ENCODE assay signal across 20 mouse cellular contexts in the genomic region with DNA sequence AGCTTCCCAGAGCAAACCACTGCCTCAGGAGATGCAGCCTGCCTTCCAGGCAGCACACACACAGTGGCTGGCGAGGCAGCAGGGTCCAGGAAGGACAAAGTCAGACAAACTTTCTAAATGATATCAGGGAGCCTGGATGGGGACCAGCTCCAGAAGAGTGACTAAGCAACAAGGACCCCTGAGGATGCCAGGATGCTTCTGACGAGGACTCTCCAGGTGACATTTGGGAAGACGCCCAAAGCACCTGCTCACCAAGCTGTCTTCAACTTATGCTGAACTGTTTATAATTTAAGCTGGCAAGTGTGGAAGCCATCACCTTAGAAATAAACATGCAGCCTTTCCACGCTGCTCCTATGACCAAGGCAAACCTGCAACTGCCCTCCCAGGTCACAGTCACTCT.
"Had no signal": no experiment of that assay in that cellular context is flagged by ENCODE, and none has a peak within 500 bp of the region (broad histone marks: within the 10 kb centered on the region; RNA-seq: fewer than 3 reads in every experiment).

No protein-coding gene starts in this region.

- H3K27me3 ChIP-seq: limb, embryonic 13.5 days; liver, embryonic 12.5 days; liver, embryonic 15.5 days; lung, embryonic 15.5 days; midbrain, embryonic 13.5 days; neural tube, embryonic 13.5 days had no signal

- H3K9ac ChIP-seq: limb, embryonic 13.5 days; liver, embryonic 12.5 days; liver, embryonic 15.5 days; lung, embryonic 15.5 days; midbrain, embryonic 13.5 days; neural tube, embryonic 13.5 days had no signal

- DNase-seq: kidney, postnatal 25 days; layer of hippocampus, adult 9-11 months; liver; lung, adult 18-20 months; lung, postnatal 10 days; lung, postnatal 36 days; thymus, adult 18-20 months; thymus, postnatal 36 days had no signal

- H3K4me3 ChIP-seq: layer of hippocampus, adult 2 months; limb, embryonic 10.5 days; limb, embryonic 13.5 days; liver, embryonic 12.5 days; liver, embryonic 15.5 days; lung, embryonic 15.5 days; megakaryocyte, embryonic 14.5 days; midbrain, embryonic 10.5 days; midbrain, embryonic 13.5 days; myocyte; neural tube, embryonic 13.5 days had no signal

- ATAC-seq: liver, embryonic 12.5 days; midbrain, embryonic 13.5 days; midbrain, embryonic 16.5 days had no signal

- H3K9me3 ChIP-seq: limb, embryonic 10.5 days; limb, embryonic 13.5 days; liver, embryonic 12.5 days; liver, embryonic 15.5 days; lung, embryonic 15.5 days; megakaryocyte, embryonic 14.5 days; midbrain, embryonic 10.5 days; midbrain, embryonic 13.5 days; neural tube, embryonic 13.5 days had no signal

- H3K36me3 ChIP-seq: liver, embryonic 15.5 days had no signal

- H3K4me2 ChIP-seq: limb, embryonic 13.5 days; liver, embryonic 12.5 days; liver, embryonic 15.5 days; lung, embryonic 15.5 days; midbrain, embryonic 13.5 days; neural tube, embryonic 13.5 days had no signal

- H3K4me1 ChIP-seq: limb, embryonic 13.5 days; liver, embryonic 12.5 days; liver, embryonic 15.5 days; lung, embryonic 15.5 days had no signal

- H3K27ac ChIP-seq: layer of hippocampus, adult 2 months; limb, embryonic 10.5 days; limb, embryonic 13.5 days; liver, embryonic 12.5 days; liver, embryonic 15.5 days; lung, embryonic 15.5 days; midbrain, embryonic 10.5 days; midbrain, embryonic 13.5 days; neural tube, embryonic 13.5 days had no signal
